Mouse (Mus musculus) CH12.LX (cell line): Measurements from ENCODE around the gene Lypd4.

Source experiments
- CHD2 ChIP-seq: IDR thresholded peaks from 2 replicates; pipeline ENCODE4 v1.6.1; 2011; ENCODE audit warnings: low read length, improper control_type of control experiment
- CTCF ChIP-seq, 2 experiments: IDR thresholded peaks in 1 of 2; conservative IDR thresholded peaks in 1 of 2; 2 replicates each; pipeline ENCODE4 v1.5.1; 2011 to 2012; ENCODE audit warnings: low read depth in 2 of 2, low read length in 2 of 2, improper control_type of control experiment in 1 of 2, inconsistent platforms in 1 of 2, mild to moderate bottlenecking in 1 of 2, moderate library complexity in 1 of 2
- EP300 ChIP-seq: IDR thresholded peaks from 2 replicates; pipeline ENCODE4 v1.6.1; 2011; ENCODE audit warnings: low read length, improper control_type of control experiment
- GABPA ChIP-seq: IDR thresholded peaks from 2 replicates; pipeline ENCODE4 v1.6.1; 2012; ENCODE audit warnings: low read depth, low read length, improper control_type of control experiment, inconsistent platforms; ENCODE audit not compliant: insufficient replicate concordance
- HCFC1 ChIP-seq: IDR thresholded peaks from 2 replicates; pipeline ENCODE4 v1.6.1; 2012; ENCODE audit warnings: low read depth, mild to moderate bottlenecking, inconsistent platforms, low read length, improper control_type of control experiment
- KAT2A ChIP-seq: IDR thresholded peaks from 2 replicates; pipeline ENCODE4 v1.6.1; 2012; ENCODE audit warnings: low read length, improper control_type of control experiment, inconsistent platforms; ENCODE audit not compliant: insufficient replicate concordance
- POLR2A ChIP-seq: IDR thresholded peaks from 2 replicates; pipeline ENCODE4 v1.6.1; 2011; ENCODE audit warnings: low read depth, mild to moderate bottlenecking, improper control_type of control experiment, low read length
- RAD21 ChIP-seq: IDR thresholded peaks from 2 replicates; pipeline ENCODE4 v1.6.1; 2011; ENCODE audit warnings: low read depth, mild to moderate bottlenecking, low read length, improper control_type of control experiment, moderate library complexity
- SIN3A ChIP-seq: IDR thresholded peaks from 2 replicates; pipeline ENCODE4 v1.6.1; 2012; ENCODE audit warnings: low read length, improper control_type of control experiment, inconsistent platforms
- ZNF384 ChIP-seq: IDR thresholded peaks from 2 replicates; pipeline ENCODE4 v1.6.1; 2012; ENCODE audit warnings: low read depth, low read length, improper control_type of control experiment, inconsistent platforms

GRCm38 (mm10) chr7:24827181-24827580, 42.6 kb downstream of the Lypd4 start:
- TF ChIP-seq CTCF (conservative IDR thresholded peaks at IDR 0.05 in 1 of 2, IDR thresholded peaks at IDR 0.05 in 1 of 2; ENCODE audit: low read depth in 2 of 2, low read length in 2 of 2) = no peak
- TF ChIP-seq RAD21 = no peak
- TF ChIP-seq SIN3A = no peak
- no peak for TF ChIP-seq KAT2A
- no peak for TF ChIP-seq POLR2A
- TF ChIP-seq GABPA = no peak
- TF ChIP-seq HCFC1 = no peak
- no peak for TF ChIP-seq EP300
- no peak for TF ChIP-seq CHD2
- TF ChIP-seq ZNF384 = no peak
